Mouse (Mus musculus) kidney, postnatal 14 days (tissue): Measurements from ENCODE around the gene Dip2b.
"Not testable (repeated sequence)": the region's sequence is repeated elsewhere in the genome, so short reads cannot be mapped to it uniquely, and the experiment has no call there.

Source experiments
- DNase-seq: peaks from one replicate; pipeline ENCODE4 v3.0.0; 2022; ENCODE audit warnings: mixed read lengths

Dip2b gene

DNA sequence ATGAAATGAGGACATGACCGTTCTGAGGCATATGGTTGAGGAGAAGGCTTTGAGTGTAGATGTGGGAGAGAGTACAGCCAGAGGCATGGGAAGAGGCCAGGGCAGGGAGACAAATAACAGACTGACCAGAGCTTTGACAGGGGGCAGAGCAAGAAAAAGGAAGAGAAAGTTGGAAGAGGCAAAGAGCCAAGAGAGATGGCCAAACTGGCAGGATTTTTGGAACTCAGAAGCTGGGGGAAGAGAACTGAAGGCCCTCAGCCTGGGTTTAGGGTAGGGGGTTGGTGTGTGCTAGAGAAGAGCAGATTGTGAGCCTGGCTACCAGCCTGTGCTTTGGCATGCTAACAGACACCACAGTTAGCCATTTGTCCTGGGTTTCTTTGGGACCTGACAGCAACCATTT, 187.4 kb downstream of the Dip2b start:
- DNase-seq = no peak

GRCm38 (mm10) chr15:100227031-100227662, 188.7 kb downstream of the Dip2b start:
- DNase-seq = peak; percentile 20

DNA sequence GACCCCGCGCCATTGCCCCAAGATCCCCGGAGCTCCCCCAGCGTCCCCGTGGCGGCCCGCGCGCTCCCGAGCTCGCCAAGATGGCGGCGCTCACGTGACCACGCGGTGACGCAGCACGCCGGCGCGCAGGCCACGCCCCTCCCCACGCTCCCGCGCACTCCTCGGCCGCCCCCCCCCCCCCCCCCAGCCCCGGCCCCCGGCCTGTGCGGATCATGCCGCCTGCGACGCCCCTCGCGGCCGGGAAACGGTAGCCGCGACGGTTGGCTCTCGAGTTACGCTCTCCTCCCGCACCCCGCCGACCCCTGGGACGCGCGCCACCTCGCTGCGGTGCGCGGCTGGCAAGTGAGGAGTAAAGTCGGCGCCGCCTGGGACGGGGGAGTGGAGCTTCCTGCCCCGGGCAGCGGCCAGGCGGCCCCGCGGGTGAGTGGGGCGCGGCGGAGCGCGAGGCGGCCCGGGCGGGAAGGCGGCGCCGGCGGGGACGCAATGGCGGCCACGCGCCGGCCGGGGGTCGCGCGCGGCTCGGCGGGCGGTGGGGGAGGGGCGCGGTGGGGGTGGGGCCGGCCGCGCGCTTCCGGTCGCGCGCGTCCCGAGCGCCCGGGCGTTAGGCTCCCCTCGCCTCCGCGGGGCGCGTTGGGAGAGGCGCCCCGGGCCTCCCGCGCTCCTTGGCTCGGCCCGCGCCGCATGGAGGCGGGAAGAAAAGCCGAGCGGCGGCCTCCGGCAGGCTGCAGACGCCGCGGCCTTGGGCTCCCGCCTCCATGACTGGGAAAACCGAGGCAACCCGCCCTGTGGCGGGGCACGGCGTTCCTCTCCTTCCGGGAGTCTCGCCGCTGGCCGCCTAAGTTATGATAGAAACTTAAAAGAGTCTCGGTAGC, 189.4 kb downstream of the Dip2b start, which contains the start of gene Atf1:
TSS of gene Atf1 (plus strand) at position 157 of the 872 bp plus-strand sequence.
- DNase-seq = peak; percentile 96

- no peak for DNase-seq
Observed at GRCm38 (mm10) chr15:100228535-100229336, 190.3 kb downstream of the Dip2b start.

GRCm38 (mm10) chr15:100230655-100231054, 192.2 kb downstream of the Dip2b start:
- DNase-seq = no peak

GRCm38 (mm10) chr15:100231616-100232525, 193.4 kb downstream of the Dip2b start:
- DNase-seq = no peak

DNA sequence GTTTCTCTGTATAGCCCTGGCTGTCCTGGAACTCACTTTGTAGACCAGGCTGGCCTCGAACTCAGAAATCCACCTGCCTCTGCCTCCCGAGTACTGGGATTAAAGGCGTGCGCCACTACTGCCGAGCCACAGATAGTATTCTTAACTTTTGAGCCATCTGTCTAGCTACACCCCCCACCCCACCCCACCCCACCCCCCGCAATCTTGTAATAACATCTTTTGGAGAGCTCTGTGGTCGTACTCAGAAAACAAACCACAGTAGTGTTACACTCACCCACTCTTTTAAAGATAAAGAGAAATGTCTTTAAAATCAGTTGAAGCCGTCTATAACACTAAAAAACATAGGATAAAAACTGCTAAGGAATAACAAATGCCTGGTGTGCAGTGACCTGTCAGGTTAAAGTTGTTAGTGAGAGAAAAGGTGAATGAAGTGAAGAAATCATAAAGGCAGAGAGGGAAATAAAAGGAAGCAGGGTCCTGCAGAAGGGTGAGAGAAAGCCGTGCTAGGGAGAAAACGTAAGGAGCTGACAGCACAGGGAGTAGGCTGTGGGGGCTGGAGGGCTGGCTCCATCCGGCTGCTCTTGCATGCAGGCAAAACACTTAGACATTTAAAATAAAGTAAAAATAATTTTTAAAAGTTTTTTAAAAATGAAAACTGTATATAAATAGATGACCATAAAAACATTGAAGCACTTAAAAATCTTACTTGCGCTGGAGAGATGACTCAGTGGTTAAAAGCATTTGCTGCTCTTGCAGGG, 196.9 kb downstream of the Dip2b start:
- no peak for DNase-seq

- no peak for DNase-seq
Observed at GRCm38 (mm10) chr15:100236952-100237351, 198.5 kb downstream of the Dip2b start.

DNA sequence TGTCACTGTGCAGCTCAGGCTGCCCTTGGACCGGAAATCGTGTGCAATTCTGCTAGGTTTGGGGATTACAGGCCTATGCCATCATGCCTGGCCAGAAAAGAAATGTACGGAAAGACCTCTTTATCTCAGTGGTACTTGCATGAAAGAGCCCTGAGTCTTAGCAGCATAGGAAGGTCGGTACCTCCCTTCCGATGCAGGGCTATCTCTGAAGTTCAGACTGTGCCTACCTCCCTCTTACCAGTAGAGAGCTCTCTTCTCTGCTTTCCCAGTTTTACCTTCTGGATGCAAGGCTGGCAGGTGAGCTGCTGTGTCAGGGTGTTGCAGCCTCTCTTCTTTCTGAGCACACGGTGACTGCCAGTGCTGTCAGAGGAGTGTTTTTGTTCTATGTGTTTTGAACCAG, 203.3 kb downstream of the Dip2b start:
- DNase-seq = no peak

DNA sequence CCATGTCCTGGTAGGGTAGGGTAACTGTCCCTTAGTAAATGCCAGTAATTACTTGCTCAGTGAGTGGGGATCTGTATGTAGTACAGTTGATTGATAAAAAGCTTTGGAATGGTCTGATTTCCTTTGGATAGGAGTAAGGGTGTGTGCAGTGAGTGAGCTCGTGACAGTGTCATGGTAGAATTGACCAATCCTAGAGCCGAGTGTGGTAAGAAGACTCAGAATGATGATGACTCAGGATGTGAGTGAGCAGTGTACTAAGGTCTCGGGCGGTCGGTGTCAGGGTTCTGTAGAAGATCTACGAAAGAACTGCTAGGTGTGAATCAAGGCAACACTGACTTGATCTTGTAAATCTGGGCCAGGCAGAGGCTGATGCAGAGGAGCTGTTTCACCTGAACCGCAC, 207.5 kb downstream of the Dip2b start:
- DNase-seq = no peak

GRCm38 (mm10) chr15:100247296-100247695, 208.8 kb downstream of the Dip2b start:
- no peak for DNase-seq

GRCm38 (mm10) chr15:100248665-100249433, 210.4 kb downstream of the Dip2b start:
- no peak for DNase-seq

DNA sequence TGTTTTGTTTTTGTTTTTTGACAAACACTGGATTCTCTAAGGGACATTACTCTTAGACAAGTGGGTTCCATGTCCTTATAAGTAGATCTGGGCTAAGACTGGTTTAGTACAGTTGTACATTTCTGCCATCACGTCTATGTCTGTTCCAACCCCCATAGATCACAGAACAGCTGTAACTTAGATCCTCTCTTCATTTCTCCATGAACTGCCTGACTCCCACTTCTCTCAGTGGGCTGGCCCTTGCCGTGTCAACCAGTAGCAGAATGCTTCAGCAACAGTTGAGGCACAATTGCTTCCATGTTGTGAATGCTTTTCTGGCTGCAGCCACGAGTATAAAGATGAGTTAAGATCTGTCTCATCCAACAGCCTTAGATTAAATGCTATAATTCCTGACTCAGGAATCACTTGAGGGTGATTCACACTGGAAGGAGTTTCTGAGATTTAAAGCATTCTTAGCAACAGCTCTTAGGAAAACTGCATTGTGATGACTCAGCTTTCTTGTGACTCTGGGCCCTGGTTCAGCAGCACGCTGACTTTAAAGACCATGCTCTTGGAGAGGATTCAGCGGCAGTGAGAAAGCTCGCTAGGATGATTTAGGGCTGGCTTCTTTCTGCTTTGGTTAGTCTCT, 212.8 kb downstream of the Dip2b start:
- peak; percentile 42 for DNase-seq

DNA sequence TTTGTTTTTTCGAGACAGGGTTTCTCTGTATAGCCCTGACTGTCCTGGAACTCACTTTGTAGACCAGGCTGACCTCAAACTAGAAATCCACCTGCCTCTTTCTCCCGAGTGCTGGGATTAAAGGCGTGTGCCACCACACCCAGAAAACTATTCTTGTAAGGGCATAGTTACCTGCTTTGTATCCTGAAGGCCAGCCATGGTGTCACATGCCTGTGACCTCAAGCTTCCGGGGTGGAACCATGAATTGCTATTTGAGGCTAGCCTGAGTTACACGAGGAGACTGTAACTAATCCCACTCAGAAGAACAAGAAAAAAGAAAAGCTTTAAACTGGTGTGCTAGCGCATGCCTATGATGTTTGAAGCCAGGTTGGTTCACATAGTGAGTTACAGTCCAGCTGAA, 217.9 kb downstream of the Dip2b start:
- DNase-seq = no peak

DNA sequence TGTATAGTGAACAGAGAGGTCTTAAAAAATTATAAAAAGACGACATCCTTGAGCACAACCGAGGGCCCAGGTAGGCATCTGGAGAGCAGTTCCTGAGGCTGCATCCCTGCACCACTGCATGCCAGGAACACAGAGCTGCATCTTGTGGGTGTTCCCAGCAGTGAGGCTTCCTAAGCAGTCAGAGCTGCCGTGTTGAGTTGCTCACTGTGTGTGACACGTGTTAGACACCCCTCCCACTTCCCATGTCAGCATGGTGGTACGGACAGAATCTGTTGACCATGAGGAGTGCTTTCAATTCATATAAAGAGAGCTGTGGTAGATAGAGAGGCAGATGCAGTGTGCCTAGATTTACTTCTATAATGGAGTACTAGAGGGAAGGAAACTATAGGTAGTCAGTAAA, 218.8 kb downstream of the Dip2b start:
- DNase-seq = no peak

- DNase-seq = no peak
Observed at GRCm38 (mm10) chr15:100258646-100259425, 220.4 kb downstream of the Dip2b start.

DNA sequence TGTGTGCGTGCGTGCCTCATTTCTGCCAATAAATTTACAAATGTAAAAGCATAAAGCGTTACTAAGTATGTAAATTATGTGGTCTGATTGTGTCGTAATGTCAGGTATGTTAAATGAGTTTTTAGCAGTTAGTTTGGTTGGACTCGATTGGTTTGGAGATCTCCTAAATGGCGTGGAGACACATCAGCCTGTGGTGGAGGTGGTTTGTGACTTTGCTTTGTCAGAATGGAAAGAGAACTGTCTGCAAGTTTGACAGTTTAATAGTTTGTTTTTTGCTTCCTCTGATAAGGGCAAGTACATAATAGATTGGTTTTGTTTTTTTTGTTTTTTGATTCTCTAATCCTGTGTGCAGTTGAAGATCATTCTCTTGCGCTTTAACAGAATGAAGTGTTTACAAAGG, 221.9 kb downstream of the Dip2b start:
- not testable (repeated sequence) for DNase-seq

DNA sequence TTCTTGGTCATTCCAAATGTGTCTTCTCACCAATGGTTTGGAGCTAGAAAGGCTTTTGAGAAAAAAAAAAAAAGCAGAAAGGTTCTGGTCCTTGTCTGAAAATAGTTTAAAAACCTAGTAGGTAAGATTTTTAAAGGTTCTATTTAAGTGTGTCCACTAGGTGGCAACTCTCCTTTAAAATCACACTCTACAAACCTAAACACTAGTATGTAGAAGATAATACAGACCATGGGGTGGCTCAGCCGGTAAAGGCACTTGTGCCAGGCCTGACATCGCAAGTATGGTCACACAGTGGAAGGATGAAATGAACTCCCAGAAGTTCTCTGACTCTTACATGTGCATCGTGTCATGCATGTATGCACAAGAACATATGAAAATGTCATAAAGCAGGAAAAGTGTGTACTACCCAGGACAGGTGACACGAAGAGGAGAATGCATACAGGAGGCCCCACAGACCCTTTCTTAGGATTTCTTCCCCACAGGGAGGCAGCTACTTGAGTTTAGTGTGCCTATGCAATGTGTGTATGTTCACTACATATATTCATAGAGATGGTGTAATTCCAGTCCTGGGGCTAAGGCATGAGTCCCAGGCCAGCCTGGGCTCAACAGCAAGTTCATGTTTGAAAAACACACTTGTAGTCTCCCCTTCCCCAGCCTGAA, 224.9 kb downstream of the Dip2b start:
- no peak for DNase-seq
